Mouse (Mus musculus) thymus, postnatal 0 days (tissue): ENCODE results near the gene Hdhd3. TPM values are rescaled to one million over a fixed set of nuclear protein-coding genes. Genes with fewer than 3 reads are reported as not detected.

ENCODE experiments used
- DNase-seq: peaks from one replicate; pipeline ENCODE4 v3.0.0-alpha.2; 2015; ENCODE audit warnings: low spot score
- polyA plus RNA-seq: library from polyadenylated mRNA; unstranded; fragments of >200 nt; fragmentation: Nextera tagmentation; extraction: Ambion mirVana; gene quantifications from 2 replicates; pipeline ENCODE4 v1.2.1, GENCODE M21; 2015

Gene Hdhd3
- 7.0 and 7.5 TPM in 2 replicates for polyA plus RNA-seq

DNA sequence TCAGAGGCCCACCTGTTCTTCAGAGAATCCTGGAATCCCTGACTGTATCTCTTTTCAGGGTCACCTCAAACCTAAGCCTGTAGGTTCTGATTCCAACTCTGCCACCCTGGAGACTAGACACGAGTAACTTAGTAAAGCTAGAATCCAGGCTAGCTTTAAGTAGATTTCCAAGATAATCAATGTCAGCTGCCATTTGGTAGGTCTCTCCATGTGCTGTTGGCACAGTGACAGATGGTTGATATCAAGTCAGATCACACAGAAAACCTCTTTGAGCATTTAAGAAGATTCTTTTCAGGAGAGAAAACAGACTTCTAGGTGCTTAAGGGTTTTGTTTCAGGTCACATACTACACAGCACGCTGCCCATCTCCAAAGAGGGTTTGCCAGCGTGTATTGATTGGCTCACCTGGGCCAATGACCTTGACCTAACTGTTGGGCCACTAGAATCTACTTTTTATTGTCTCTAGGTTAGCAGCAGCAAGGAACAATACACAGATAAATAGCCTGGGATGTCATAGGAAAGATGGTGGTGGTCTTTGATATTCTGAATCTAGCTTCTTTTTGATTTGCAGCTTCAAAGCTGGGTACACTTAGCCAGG lies at the start of gene Hdhd3:
Hdhd3 (minus strand) TSS at position 94 of the 597 bp plus-strand sequence.
- no peak for DNase-seq

GRCm38 (mm10) chr4:62551966-62552365 lies 48.7 kb upstream of the Hdhd3 start:
- DNase-seq = peak; percentile 72

- no peak for DNase-seq
Measured at GRCm38 (mm10) chr4:62544801-62545200, 41.5 kb upstream of the Hdhd3 start.

DNA sequence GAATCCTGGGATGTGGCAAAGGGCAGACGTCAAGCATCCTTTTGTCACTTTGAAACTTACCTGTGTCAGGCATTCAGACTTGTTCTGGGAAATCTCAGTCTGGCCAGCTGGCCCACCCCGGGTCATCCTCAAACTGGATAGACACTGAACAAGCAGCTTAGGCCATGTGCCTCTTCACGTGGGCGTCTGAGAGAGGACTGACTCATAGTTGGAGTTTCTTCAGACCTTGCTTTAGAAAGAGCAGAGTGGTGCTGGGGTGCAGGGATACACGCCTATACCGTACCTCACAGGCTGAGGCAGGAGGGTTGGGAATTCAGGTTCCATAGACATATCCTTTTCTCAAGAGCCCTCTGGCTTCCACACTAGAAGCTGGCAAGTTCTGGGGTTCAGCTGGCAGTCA lies 40.5 kb upstream of the Hdhd3 start:
- no peak for DNase-seq

- DNase-seq = no peak
Measured at GRCm38 (mm10) chr4:62541802-62542201, 38.5 kb upstream of the Hdhd3 start.

DNA sequence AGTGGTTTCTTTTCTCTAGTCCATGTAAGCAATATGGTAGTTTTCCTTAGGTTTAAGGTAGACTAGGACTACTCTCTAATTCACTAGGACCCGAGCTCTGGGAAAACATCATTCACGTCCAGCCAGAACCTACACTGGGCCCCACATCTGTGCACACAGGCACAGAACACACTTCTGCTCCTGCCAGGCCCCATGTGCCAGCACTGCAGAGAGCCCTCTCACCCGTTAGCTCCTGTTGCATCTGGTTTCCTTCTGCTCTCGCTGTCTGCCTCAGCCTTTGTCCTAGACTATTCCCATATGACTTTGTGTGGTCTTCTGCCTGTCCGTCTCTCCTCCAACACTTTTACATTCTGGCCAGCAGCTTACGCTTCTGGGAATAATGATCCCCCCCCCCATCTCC lies 30.5 kb upstream of the Hdhd3 start:
- no peak for DNase-seq

- no peak for DNase-seq
Measured at GRCm38 (mm10) chr4:62527655-62528054, 24.4 kb upstream of the Hdhd3 start.

DNA sequence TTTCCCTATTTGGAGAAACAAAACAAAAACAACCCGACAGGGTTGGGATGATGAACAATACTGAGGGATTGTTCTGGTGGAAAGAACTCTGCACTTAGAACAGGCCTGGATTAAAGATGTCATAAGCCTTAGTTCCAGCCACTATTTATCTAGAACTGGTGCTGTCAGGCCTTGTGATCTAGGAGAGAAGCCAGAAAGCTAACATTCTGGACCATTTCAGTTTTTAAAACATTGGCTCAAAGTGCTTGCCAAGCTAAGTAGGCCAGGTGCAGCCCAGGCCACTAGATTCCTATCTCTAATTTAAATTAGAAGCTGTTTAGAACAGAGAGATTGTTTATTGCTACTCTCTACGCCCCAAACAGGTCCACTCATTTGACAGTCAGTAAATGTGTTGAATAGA lies 23.0 kb upstream of the Hdhd3 start:
- DNase-seq = no peak

GRCm38 (mm10) chr4:62525489-62525811 lies 22.2 kb upstream of the Hdhd3 start:
- DNase-seq = no peak

DNA sequence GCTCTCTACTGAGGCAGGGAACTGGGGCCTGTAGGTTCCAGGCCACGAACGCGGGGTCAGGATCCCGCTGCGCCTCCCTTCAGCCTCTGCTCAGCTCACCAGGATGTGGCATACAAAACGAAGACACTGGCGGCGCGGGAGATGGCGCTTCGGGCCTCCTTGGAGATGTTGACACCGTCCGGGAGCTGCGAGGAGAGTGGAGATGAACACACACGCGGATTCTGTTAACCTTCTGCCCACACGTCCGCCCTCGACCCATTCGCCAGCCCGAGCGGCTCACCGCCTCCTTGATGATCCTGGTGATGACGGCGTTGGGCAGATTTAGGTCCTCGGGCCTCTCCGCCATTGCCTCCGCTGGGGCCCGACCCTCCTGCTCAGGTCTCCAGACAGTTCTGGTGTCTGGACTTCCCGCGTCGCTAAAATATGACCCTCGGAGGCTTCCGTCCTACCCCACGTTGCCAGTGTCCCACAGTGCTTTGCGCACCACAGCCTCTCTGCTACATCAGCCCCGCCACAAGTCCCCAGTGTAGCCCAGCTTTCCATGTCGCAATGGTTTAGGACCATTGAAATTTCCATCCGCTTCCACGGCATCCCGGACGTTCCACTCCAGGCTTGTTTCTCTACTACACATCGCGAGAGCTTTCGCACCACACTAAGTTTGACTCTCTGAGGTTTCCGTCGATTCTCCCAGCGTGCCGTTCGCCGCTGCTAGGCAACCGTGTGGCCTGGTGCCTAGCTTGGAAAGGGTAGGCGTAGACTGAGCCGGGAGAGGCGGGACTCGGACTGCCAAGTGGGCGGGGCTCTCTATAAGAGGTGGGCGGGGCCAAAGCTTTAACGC lies 21.6 kb upstream of the Hdhd3 start, which contains the start of the genes Pole3 and 4933430I17Rik:
Pole3 (minus strand) TSS at position 418 of the 838 bp plus-strand sequence.
4933430I17Rik (plus strand) TSS at position 719 of the 838 bp plus-strand sequence.
- peak; percentile 98 for DNase-seq

- no peak for DNase-seq
Measured at GRCm38 (mm10) chr4:62520892-62521400, 17.7 kb upstream of the Hdhd3 start.

- peak; percentile 75 for DNase-seq
Measured at GRCm38 (mm10) chr4:62519849-62520233, 16.6 kb upstream of the Hdhd3 start, which contains the start of gene Alad. Alad (minus strand) TSS chr4:62519918.

DNA sequence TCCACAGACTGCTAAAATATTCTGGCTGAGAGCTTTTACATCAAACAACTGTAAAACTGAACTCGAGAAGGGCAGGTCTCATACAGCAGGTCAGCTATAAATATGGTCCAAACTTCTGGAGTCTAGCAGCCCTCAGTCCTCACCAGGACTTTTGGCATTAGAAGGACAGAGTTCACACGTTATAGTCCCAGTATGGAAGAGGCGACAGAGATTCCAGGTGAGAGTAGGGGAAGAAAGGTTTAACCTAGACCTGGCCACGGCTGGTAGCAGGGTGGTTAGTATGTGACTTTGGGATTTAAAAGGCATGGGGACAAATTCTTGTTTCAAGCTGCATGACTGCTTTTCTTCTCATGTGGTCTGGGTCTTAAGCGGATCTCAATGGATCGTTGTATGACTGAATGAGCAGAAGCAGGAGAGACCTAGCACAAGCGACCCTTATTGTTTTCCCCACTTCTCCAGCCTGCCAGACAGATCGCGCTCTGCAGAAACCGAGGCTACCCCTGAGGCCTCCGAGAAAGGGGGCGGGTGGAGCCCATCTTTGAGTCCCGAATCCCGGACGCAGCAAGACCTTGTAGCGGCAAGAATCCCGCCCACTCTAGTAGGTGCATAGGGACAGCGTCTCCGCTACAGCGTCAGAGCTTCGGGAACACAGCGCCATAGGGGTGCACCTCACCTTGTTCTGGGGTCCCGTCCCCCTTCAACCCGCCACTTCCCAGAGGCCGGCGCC lies 16.0 kb upstream of the Hdhd3 start:
- DNase-seq = no peak

DNA sequence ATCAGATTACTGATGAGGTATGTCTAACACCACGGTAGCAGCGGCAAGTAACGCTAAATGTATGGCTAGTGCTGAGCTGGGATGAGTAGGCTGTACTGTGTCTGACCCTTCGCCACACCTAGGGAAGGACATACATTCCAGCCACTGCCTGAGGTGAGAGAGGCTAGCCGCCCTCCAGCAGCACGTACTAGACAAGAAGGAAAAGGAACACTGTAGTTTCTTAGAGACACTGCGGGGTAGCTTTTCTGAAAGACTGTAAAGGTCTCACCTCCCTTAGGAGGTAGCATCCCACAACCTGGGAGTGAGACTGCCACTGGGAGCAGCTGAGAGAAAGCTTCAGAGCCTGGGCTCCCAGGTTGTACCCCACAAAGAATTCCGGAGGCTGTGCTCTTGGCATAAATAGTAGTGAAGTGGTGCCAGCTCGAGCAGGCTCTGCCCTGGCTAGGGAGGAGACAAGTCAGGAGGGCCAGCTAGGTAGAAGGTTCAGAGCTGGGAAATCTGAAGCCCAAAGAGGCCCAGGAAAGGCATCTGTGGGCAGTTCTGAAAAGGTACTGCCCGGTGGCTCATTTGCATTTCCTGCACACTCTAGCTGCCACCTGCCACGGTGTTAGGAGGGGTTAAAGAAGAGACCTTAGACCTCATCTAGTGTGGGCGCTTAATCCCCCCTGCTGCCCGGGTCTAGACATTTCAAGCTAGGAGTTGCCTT lies 15.3 kb upstream of the Hdhd3 start:
- DNase-seq = peak; percentile 27

GRCm38 (mm10) chr4:62517538-62518415 lies 14.5 kb upstream of the Hdhd3 start:
- DNase-seq = no peak

- DNase-seq = no peak
Measured at GRCm38 (mm10) chr4:62517046-62517445, 13.8 kb upstream of the Hdhd3 start.

DNA sequence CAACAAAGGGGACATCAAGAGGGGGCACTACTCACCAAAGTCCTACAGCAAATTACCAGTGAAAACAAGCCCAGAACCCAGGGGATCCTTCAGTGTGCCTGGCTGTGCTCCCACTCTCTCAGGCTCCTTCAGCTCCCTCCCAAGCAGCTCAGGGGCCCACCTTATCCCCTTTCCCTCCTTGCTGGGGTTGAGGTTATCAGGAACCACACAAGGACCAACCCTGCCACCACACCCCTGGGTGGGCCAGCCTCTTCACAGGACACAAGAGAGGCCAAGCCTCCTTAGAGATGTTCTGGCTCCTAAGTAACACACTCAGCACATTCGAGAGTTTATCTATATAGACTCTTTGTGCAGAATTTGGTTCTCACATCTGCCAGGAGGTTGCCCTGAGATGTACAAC lies 13.3 kb upstream of the Hdhd3 start:
- no peak for DNase-seq

DNA sequence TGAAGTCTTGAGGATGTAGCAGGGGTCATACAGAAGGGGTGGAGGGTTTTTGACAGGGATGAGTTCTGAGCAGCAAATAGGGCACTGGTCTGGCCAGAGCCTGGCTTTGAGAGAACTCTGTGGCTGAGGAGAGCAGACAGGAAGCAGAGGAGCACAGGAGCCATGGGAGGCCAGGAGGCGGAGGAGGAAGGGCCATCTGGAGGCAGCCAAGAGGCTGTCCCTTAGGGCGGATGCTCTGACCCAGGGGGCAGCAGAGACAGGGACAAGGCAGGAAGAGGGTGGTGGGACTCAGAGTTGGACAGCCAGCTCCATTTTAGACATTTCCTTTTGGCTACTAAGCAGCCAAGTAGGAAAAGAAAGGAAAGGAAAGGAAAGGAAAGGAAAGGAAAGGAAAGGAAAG lies 12.8 kb upstream of the Hdhd3 start:
- no peak for DNase-seq

GRCm38 (mm10) chr4:62515490-62515889 lies 12.2 kb upstream of the Hdhd3 start:
- DNase-seq = no peak

- no peak for DNase-seq
Measured at GRCm38 (mm10) chr4:62514995-62515394, 11.7 kb upstream of the Hdhd3 start.
